Mouse (Mus musculus): ENCODE measurements at regions not wholly inside any gene's neighbourhood (a gene's known extent, or its start where the extent isn't known, plus 50 kb on each side); places are given as distances from the start of the nearest gene placed in this dataset.

DNA sequence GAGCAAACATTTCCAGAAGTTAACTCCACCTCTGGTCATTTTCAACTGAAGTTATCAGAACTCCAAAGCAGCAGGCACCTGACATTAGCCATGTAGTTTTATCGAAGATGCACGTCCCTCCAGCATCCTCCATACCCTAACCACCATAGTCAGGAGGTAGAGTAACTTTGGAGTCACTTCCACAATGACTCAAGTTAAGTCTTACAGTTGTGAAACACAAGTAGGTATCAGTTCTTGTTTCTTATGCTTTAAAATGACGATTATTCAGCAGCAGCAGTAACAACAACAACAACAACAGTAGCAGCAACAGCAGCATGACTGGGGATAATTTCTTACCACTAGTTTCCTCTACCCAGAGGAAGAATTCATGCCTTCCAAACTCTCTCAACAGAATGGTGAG lies 51.3 kb upstream of the Tank start:
- no peak for ATAC-seq (ENCODE audit: insufficient read depth, low FRiP score)
- no peak overlapping the region for H3K4me2 ChIP-seq (ENCODE audit: low read depth, low read length)
- 80% methylated on average over 3 of the region's 3 CpGs for WGBS
- H3K9ac ChIP-seq (ENCODE audit: low read length): no peak overlapping the region
- no peaks in the 10 kb centered on the region for H3K27me3 ChIP-seq (ENCODE audit: control insufficient read depth, insufficient read depth, low read length)
- H3K4me1 ChIP-seq (ENCODE audit: control insufficient read depth, insufficient read depth, low read length): no peaks in the 10 kb centered on the region
- no peak overlapping the region for H3K4me3 ChIP-seq (replicated peaks; ENCODE audit: low read length)
- H3K27ac ChIP-seq (ENCODE audit: low read length): no peak overlapping the region
- no peaks in the 10 kb centered on the region for H3K9me3 ChIP-seq (replicated peaks; ENCODE audit: control insufficient read depth, low read length)
- H3K36me3 ChIP-seq (ENCODE audit: control insufficient read depth, insufficient read depth, low read length): no peaks in the 10 kb centered on the region

DNA sequence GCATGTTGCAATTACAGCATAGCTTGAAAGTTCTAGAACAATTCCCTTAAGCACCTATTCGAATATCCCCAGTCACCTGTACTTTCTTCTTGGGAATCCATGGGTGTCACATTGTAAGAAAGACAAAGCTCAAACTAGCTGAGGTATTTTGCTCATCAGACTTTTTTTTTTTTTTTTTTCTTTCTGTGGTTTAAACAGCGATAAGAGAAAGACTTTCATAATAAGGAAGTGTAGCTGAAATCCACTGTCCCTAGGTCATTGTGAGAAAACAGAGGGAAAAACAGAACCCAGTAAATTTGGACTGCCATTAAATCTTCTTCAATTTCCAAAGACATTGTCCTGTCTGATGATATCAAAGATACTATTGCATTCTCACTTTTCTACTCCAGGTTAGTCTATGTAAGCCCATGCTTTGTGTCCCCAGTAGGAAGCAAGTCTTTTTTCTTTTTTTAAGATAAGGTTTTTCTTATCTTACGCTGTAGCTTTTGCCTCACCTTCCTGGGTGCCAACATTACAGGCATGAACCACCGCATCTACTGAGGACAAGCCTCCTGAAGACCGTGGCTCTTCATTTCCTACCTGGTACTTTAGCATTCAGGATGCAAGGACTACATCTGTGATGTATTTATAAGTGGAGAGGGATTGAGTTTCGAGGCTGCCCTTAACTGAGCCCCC lies 54.2 kb upstream of the Tank start:
- H3K4me1 ChIP-seq (ENCODE audit: control insufficient read depth, insufficient read depth, low read length): no peaks in the 10 kb centered on the region
- no peak overlapping the region for H3K4me2 ChIP-seq (ENCODE audit: low read depth, low read length)
- no peak overlapping the region for H3K9ac ChIP-seq (ENCODE audit: low read length)
- no peak overlapping the region for H3K4me3 ChIP-seq (replicated peaks; ENCODE audit: low read length)
- 76% methylated on average over 6 of the region's 6 CpGs for WGBS
- no peak for ATAC-seq (ENCODE audit: insufficient read depth, low FRiP score)
- H3K27ac ChIP-seq (ENCODE audit: low read length): no peak overlapping the region
- no peaks in the 10 kb centered on the region for H3K9me3 ChIP-seq (replicated peaks; ENCODE audit: control insufficient read depth, low read length)
- no peaks in the 10 kb centered on the region for H3K27me3 ChIP-seq (ENCODE audit: control insufficient read depth, insufficient read depth, low read length)
- H3K36me3 ChIP-seq (ENCODE audit: control insufficient read depth, insufficient read depth, low read length): no peaks in the 10 kb centered on the region

DNA sequence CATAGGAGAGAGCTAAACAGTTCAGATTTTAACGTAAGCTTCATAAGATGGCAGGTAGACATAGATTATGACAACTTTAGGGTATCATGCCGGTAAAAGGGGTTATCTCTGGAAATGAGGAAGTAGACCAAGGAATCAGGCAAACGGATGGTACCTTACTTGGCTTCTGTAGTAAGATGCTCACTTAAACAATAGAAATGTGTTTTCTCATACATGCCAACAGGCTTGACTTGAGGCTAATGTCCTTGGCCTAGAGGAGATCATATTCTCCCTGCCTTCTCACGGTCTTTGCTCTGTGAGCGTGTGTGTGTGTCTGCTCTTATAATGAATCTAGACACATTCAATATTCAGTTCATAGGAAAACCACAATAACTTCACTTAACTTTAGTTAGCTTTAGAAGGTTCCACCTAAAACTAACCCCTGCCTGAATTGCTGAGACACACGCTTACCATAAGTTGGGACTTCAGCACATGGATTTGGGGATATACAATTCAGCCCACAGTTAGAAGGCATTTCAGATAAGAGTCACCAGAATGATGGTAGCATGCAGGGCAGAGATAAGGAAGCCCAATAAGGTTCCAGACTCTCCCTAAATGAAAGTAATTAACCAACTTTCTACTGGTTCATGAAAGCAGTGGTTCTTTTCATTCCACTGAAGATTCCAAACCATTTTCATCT lies 63.8 kb upstream of the Tank start:
- H3K36me3 ChIP-seq (ENCODE audit: control insufficient read depth, insufficient read depth, low read length): no peaks in the 10 kb centered on the region
- no peak for ATAC-seq (ENCODE audit: insufficient read depth, low FRiP score)

DNA sequence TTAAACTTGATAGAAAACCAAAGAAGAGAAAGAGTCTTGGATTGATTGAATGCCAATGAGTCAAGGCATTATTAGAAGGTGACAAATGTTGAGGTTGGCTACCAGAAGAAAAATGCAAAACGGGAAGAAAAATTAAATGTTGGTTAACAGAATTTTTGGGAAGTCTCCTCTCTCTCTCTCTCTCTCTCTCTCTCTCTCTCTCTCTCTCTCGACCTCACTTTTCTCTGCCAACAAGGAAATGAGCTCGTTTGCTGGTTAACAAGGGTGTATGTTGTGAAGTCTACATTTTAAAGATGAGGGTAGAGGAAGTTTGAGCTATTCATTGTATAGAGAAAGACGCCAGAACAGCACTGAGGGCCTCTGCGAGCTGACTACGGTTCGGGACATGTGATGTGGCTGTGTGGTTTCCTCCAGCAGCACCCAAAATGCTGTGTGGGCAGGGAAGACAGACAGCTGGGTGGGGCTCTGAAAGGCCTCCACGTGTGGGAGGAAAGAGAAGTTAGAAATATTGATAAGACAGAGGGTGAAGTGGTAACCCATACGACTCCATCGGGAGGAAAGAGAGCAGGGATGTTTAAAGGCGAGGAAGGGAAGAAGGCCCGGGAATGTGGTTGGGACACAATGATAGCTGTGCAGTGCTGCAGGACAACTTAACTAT lies 64.5 kb upstream of the Tank start:
- no peak overlapping the region for H3K9ac ChIP-seq (ENCODE audit: low read length)
- no peaks in the 10 kb centered on the region for H3K36me3 ChIP-seq (ENCODE audit: control insufficient read depth, insufficient read depth, low read length)
- no peak overlapping the region for H3K4me2 ChIP-seq (ENCODE audit: low read depth, low read length)
- H3K27me3 ChIP-seq (ENCODE audit: control insufficient read depth, insufficient read depth, low read length): no peaks in the 10 kb centered on the region
- H3K9me3 ChIP-seq (replicated peaks; ENCODE audit: control insufficient read depth, low read length): no peaks in the 10 kb centered on the region
- H3K27ac ChIP-seq (ENCODE audit: low read length): no peak overlapping the region
- H3K4me3 ChIP-seq (replicated peaks; ENCODE audit: low read length): no peak overlapping the region
- no peaks in the 10 kb centered on the region for H3K4me1 ChIP-seq (ENCODE audit: control insufficient read depth, insufficient read depth, low read length)
- WGBS: 72% methylated on average over 12 of the region's 12 CpGs
- no peak; the same call in 1 of the 2 replicates for ATAC-seq (ENCODE audit: insufficient read depth, low FRiP score)

More for the DNA sequence above, 63.8 kb upstream of the Tank start:
- 85% methylated on average over 6 of the region's 6 CpGs for WGBS
- Histone ChIP-seq H3K9me3 (replicated peaks; ENCODE audit: control insufficient read depth, low read length) (no peaks in the 10 kb centered on the region), H3K27ac (ENCODE audit: low read length) (no peak overlapping the region), H3K4me3 (replicated peaks; ENCODE audit: low read length) (no peak overlapping the region), H3K9ac (ENCODE audit: low read length) (no peak overlapping the region), H3K4me1 (ENCODE audit: control insufficient read depth, insufficient read depth, low read length) (no peaks in the 10 kb centered on the region), H3K27me3 (ENCODE audit: control insufficient read depth, insufficient read depth, low read length) (no peaks in the 10 kb centered on the region), H3K4me2 (ENCODE audit: low read depth, low read length) (no peak overlapping the region)

DNA sequence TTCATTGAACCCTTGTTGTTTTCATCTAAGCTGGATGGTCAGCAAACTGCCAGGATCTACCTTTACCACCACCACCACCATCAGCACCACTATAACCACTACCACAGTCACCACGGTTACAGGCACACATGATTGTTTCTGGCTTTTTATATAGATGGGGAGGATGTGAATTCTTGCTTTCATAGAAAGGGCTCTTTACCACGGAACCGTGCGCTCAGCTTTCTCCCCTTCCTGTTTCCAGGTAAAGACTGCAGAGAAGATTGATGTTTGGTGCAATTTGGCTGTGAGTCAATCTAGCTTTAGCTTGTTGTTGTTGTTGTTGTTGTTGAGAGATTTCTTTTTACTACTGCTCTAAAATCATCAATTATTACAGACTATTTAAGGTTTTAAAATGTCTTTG lies 74.8 kb upstream of the Tank start:
- no peak overlapping the region for H3K4me3 ChIP-seq (replicated peaks; ENCODE audit: low read length)

DNA sequence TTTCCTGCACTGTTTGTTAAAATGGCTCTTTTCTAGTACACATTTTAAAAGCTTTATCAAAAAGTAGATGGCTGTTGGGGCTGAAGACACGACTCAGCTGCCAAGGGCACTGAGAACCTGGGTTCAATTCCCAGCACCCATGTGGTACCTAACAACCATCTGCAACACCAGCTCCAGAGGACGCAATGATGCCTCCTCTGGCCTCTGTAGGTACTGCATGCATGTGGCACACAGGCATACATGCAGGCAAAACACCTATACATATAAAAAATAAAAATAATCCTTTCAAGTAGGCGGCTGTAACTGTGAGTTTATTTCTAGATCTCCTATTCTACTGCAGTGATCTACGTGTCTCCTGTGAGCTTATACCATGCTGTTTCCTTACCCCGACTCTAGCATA lies 76.5 kb upstream of the Tank start:
- H3K36me3 ChIP-seq (ENCODE audit: control insufficient read depth, insufficient read depth, low read length): no peaks in the 10 kb centered on the region
- H3K4me3 ChIP-seq (replicated peaks; ENCODE audit: low read length): no peak overlapping the region
- no peak overlapping the region for H3K9ac ChIP-seq (ENCODE audit: low read length)
- no peaks in the 10 kb centered on the region for H3K4me1 ChIP-seq (ENCODE audit: control insufficient read depth, insufficient read depth, low read length)
- H3K9me3 ChIP-seq (replicated peaks; ENCODE audit: control insufficient read depth, low read length): no peaks in the 10 kb centered on the region
- ATAC-seq (ENCODE audit: insufficient read depth, low FRiP score): no peak
- H3K27ac ChIP-seq (ENCODE audit: low read length): no peak overlapping the region
- no peak overlapping the region for H3K4me2 ChIP-seq (ENCODE audit: low read depth, low read length)
- H3K27me3 ChIP-seq (ENCODE audit: control insufficient read depth, insufficient read depth, low read length): no peaks in the 10 kb centered on the region
- 88% methylated on average over 5 of the region's 5 CpGs for WGBS

More for the DNA sequence above, 74.8 kb upstream of the Tank start:
- no peaks in the 10 kb centered on the region for H3K9me3 ChIP-seq (replicated peaks; ENCODE audit: control insufficient read depth, low read length)
- H3K27me3 ChIP-seq (ENCODE audit: control insufficient read depth, insufficient read depth, low read length): no peaks in the 10 kb centered on the region
- no peak for ATAC-seq (ENCODE audit: insufficient read depth, low FRiP score)
- H3K4me2 ChIP-seq (ENCODE audit: low read depth, low read length): no peak overlapping the region
- no peak overlapping the region for H3K9ac ChIP-seq (ENCODE audit: low read length)
- H3K27ac ChIP-seq (ENCODE audit: low read length): no peak overlapping the region
- no peaks in the 10 kb centered on the region for H3K36me3 ChIP-seq (ENCODE audit: control insufficient read depth, insufficient read depth, low read length)
- H3K4me1 ChIP-seq (ENCODE audit: control insufficient read depth, insufficient read depth, low read length): no peaks in the 10 kb centered on the region
- WGBS: 81% methylated on average over 4 of the region's 4 CpGs

DNA sequence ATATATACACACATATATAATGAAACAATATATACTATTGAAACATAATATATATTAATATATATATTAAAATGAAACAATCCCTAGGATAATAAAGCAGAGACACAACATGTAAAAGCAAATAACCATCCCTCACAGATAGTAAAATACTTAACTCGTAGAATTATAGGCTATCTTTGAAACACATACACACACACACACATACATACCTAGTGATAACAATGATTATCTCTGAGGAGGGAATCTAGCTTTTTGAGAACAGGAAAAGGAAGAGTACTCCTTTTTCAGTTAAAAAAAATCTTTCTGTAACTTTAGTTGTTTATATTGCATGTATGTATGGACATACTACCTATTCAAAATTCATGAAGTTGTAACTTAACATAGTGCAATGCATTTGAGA lies 79.1 kb upstream of the Tank start:
- Histone ChIP-seq H3K27ac (ENCODE audit: low read length) (no peak overlapping the region), H3K4me1 (ENCODE audit: control insufficient read depth, insufficient read depth, low read length) (no peaks in the 10 kb centered on the region), H3K9me3 (replicated peaks; ENCODE audit: control insufficient read depth, low read length) (no peaks in the 10 kb centered on the region), H3K4me3 (replicated peaks; ENCODE audit: low read length) (no peak overlapping the region), H3K27me3 (ENCODE audit: control insufficient read depth, insufficient read depth, low read length) (no peaks in the 10 kb centered on the region), H3K4me2 (ENCODE audit: low read depth, low read length) (no peak overlapping the region), H3K36me3 (ENCODE audit: control insufficient read depth, insufficient read depth, low read length) (no peaks in the 10 kb centered on the region), H3K9ac (ENCODE audit: low read length) (no peak overlapping the region)
- no peak for ATAC-seq (ENCODE audit: insufficient read depth, low FRiP score)
- 82% methylated on average over 1 of the region's 1 CpGs for WGBS

DNA sequence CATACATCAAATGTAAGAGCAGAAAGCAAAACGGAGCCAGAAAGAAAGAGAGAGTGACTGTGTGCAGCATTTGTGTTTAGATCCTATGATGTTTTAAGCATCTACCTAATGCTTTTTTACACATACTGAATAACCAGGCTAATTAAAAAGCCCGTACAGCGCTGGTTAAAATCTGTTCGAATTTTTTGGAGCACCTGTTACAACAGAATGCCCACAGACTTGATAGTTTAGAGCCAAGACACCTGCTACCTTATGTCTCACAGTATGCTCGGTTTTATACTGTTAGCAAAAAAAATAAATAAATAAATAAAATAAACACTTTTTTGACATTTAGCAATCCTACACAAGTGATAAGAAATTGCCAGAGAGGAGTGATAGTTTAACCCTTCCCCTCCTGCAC lies 80.5 kb upstream of the Tank start:
- 50% methylated on average over 5 of the region's 5 CpGs for WGBS

DNA sequence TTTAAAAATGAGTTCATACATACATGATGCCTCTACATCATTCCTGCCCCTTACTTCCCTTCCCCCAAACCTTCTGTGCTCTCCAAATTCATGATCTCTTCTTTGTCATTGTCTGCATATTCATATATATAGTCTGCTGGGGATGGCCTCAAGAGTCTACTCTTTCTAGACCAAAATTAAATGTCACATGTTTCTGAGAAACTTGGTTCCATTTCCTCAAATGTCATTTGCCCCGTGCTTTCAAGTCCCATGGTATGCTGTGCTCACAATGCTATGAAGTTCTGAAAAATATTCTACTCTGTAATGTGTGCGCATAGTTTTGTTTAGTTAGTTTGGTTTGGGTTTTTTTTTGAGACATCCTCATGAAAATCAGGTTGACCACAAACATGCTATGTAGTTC lies 81.4 kb upstream of the Tank start:
- H3K27me3 ChIP-seq (ENCODE audit: control insufficient read depth, insufficient read depth, low read length): no peaks in the 10 kb centered on the region
- H3K36me3 ChIP-seq (ENCODE audit: control insufficient read depth, insufficient read depth, low read length): no peaks in the 10 kb centered on the region
- no peak for ATAC-seq (ENCODE audit: insufficient read depth, low FRiP score)
- H3K4me2 ChIP-seq (ENCODE audit: low read depth, low read length): no peak overlapping the region
- no peaks in the 10 kb centered on the region for H3K9me3 ChIP-seq (replicated peaks; ENCODE audit: control insufficient read depth, low read length)
- H3K4me1 ChIP-seq (ENCODE audit: control insufficient read depth, insufficient read depth, low read length): no peaks in the 10 kb centered on the region
- 91% methylated on average over 2 of the region's 2 CpGs for WGBS
- no peak overlapping the region for H3K4me3 ChIP-seq (replicated peaks; ENCODE audit: low read length)
- H3K27ac ChIP-seq (ENCODE audit: low read length): no peak overlapping the region
- no peak overlapping the region for H3K9ac ChIP-seq (ENCODE audit: low read length)

More for the DNA sequence above, 80.5 kb upstream of the Tank start:
- Histone ChIP-seq H3K4me1 (ENCODE audit: control insufficient read depth, insufficient read depth, low read length) (no peaks in the 10 kb centered on the region), H3K36me3 (ENCODE audit: control insufficient read depth, insufficient read depth, low read length) (no peaks in the 10 kb centered on the region), H3K9me3 (replicated peaks; ENCODE audit: control insufficient read depth, low read length) (no peaks in the 10 kb centered on the region), H3K4me3 (replicated peaks; ENCODE audit: low read length) (no peak overlapping the region), H3K9ac (ENCODE audit: low read length) (no peak overlapping the region), H3K27ac (ENCODE audit: low read length) (no peak overlapping the region), H3K4me2 (ENCODE audit: low read depth, low read length) (no peak overlapping the region), H3K27me3 (ENCODE audit: control insufficient read depth, insufficient read depth, low read length) (no peaks in the 10 kb centered on the region)
- no peak for ATAC-seq (ENCODE audit: insufficient read depth, low FRiP score)
